Mouse (Mus musculus): ENCODE data around the gene Lce1f.
"Not testable (repeated sequence)": the region's sequence is repeated elsewhere in the genome, so short reads cannot be mapped to it uniquely, and the experiment has no call there.

DNA sequence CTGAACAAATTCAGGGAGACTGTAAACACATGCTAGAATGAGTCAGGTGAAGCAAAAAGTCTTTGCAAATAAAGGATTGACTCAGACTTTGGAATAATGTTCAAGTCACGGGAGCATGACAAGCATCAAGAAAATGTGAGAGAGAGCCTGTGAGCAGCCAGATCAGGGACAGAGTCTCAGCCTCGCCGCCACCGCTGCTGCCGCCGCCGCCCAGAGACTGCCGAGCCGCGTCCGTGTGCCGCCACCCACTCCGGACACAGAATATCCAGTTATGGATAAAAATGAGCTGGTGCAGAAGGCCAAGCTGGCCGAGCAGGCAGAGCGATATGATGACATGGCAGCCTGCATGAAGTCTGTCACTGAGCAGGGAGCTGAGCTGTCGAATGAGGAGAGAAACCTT is 31.0 kb downstream of the Lce1f start:
- not testable (repeated sequence) for TF ChIP-seq GATA1 (IDR thresholded peaks at IDR 0.05; ENCODE audit: borderline replicate concordance, low read length); FLI1 (IDR thresholded peaks at IDR 0.05; ENCODE audit: low read length)
